Mouse (Mus musculus) C2C12 (cell line): ENCODE results near the gene Rbpjl.

Source experiments
- CTCF ChIP-seq: IDR thresholded peaks from one replicate; pipeline ENCODE4 v1.5.1; 2011; ENCODE audit not compliant: control insufficient read depth, insufficient read depth, insufficient read length
- FOSL1 ChIP-seq: IDR thresholded peaks from one replicate; pipeline ENCODE4 v1.8.0; 2011; ENCODE audit warnings: mild to moderate bottlenecking, low read length; ENCODE audit not compliant: poor library complexity, insufficient read depth, severe bottlenecking
- MAX ChIP-seq: IDR thresholded peaks from one replicate; pipeline ENCODE4 v1.6.1; 2011; ENCODE audit warnings: mild to moderate bottlenecking, control low read depth
- MYOD1 ChIP-seq: IDR thresholded peaks from one replicate; pipeline ENCODE4 v1.6.1; 2011; ENCODE audit warnings: low read depth; ENCODE audit not compliant: control insufficient read depth, insufficient read length
- MYOG ChIP-seq: IDR thresholded peaks from one replicate; pipeline ENCODE4 v1.6.1; 2011; ENCODE audit not compliant: control insufficient read depth, insufficient read length; ENCODE audit errors: extremely low read depth
- USF1 ChIP-seq: IDR thresholded peaks from one replicate; pipeline ENCODE4 v1.6.1; 2011; ENCODE audit warnings: low read depth, mild to moderate bottlenecking, control low read depth, moderate library complexity

GRCm38 (mm10) chr2:164456413-164456812, 53.5 kb downstream of the Rbpjl start:
- no peak for TF ChIP-seq USF1
- no peak for TF ChIP-seq MYOG
- TF ChIP-seq CTCF = no peak
- TF ChIP-seq MYOD1 = no peak
- TF ChIP-seq MAX = no peak
- TF ChIP-seq FOSL1 = no peak
